Mouse (Mus musculus): ENCODE measurements around the gene Auts2. TPM values are rescaled to one million over a fixed set of nuclear protein-coding genes. Genes with fewer than 3 reads are reported as not detected.

Auts2 gene
- polyA plus RNA-seq, 1 experiment = 0.55 TPM

DNA sequence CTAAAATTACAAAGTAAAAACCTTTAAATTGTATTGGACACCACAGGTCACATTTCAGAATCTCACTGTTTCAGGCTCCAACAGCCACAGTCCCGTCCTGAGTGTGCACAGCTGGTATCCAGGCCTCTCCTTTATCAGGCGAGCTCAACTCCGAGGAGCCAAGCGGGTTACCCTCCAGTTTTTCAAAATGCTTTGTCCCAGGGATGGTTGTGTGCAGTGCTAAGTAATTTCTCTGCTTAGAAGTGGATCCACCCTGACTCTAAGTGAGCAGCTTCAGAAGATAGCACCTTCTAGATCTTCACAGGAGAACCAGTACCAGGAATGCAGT lies 381.0 kb downstream of the Auts2 start:
- H3K4me1 ChIP-seq (ENCODE audit: control insufficient read depth, insufficient read depth, low read length) = no peaks in the 10 kb centered on the region
- TF ChIP-seq POLR2A (IDR thresholded peaks at IDR 0.05; ENCODE audit: borderline replicate concordance, low read depth, low read length) (no peak), CTCF (IDR thresholded peaks at IDR 0.05; ENCODE audit: low read depth, low read length) (no peak)
- H3K27ac ChIP-seq (ENCODE audit: insufficient read depth, low read depth, low read length) = no peak overlapping the region
- no peak overlapping the region for H3K4me3 ChIP-seq (ENCODE audit: insufficient read depth, low read length)

DNA sequence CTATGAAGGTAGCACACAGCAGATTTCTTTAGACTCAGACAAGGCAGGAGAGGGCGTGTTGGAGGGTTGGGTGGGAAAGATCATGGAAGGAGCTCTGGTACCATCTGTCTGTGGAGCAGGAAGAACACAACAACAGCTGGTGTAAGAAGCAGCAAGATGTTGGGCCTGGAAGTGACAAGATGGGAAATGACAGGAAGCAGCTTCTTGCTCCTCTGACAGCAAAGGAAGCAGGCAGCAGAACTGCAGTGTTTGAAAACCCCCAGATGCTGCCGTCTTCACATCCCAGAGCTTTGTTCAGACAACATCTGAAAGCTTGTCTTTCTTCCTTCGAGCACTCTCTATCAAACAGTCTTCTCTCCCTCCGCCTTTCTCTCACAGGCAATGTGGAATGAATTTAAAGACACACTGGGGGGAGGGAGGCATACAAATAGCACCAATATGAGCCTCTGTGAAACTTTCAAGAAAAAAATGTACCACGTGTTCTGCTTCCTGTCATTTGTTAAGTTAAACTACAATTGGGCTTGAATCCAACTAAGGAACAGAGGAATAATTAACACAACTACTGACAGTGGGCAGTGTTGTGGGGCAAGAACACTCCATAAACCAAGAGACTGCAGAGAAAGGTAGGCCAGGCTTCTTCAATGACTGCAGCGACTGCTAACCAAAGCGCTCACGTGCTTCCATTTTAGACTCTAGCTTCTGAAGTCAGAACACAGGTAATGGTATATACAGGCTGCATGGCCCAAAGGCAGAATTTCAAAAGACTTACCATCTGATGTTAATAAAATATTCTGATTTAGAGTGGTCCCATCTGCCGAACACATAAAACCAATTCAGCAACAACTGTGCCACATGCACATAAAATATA lies 381.6 kb downstream of the Auts2 start:
- TF ChIP-seq CTCF (IDR thresholded peaks at IDR 0.05; ENCODE audit: low read depth, low read length) (no peak), POLR2A (IDR thresholded peaks at IDR 0.05; ENCODE audit: borderline replicate concordance, low read depth, low read length) (no peak)
- no peak overlapping the region for H3K4me3 ChIP-seq (ENCODE audit: insufficient read depth, low read length)
- H3K27ac ChIP-seq (ENCODE audit: insufficient read depth, low read depth, low read length) = no peak overlapping the region
- no peaks in the 10 kb centered on the region for H3K4me1 ChIP-seq (ENCODE audit: control insufficient read depth, insufficient read depth, low read length)

DNA sequence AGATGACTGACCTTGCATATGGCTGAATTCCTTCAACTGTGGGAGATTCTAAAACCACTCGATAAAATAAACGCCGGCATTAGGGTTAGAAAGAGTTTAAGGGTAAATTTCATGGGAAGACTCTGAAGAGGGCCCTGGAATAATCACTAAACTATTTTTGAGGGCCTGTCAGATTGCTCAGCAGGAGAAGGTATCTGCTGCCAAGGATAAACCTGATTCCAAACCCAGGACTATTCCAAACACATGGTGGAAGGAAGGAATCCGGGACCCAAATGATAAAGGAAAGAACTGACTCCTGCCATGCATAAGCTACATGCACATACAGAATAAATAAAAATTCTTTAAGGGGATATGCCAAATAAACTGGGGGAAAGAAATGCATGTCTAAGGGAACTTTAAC lies 399.0 kb downstream of the Auts2 start:
- Histone ChIP-seq H3K27ac (ENCODE audit: insufficient read depth, low read depth, low read length) (no peak overlapping the region), H3K4me3 (ENCODE audit: insufficient read depth, low read length) (no peak overlapping the region), H3K4me1 (ENCODE audit: control insufficient read depth, insufficient read depth, low read length) (no peaks in the 10 kb centered on the region)
- no peak for TF ChIP-seq CTCF (IDR thresholded peaks at IDR 0.05; ENCODE audit: low read depth, low read length)
- no peak for TF ChIP-seq POLR2A (IDR thresholded peaks at IDR 0.05; ENCODE audit: borderline replicate concordance, low read depth, low read length)

DNA sequence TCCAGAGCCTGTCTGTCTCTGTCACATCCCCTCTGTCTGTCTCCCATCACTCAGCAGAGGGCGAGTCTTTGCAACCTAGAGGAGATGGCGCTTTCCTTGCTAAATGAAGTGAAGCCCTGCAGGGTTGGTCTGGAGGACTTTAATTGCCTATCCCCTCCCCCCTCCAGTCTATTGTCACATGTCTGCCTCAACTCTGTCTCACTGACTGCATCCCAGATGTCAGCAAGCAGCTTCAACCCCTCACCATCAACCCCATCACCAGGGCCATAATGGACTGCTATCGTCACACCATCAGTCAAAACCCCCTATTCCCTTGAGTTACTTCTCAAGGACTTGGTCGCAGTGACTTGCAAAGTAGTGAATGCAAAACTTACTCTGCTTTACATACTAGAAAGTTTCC lies 402.3 kb downstream of the Auts2 start:
- no peak for TF ChIP-seq CTCF (IDR thresholded peaks at IDR 0.05; ENCODE audit: low read depth, low read length)
- no peak for TF ChIP-seq POLR2A (IDR thresholded peaks at IDR 0.05; ENCODE audit: borderline replicate concordance, low read depth, low read length)
- Histone ChIP-seq H3K4me3 (ENCODE audit: insufficient read depth, low read length) (no peak overlapping the region), H3K4me1 (ENCODE audit: control insufficient read depth, insufficient read depth, low read length) (no peaks in the 10 kb centered on the region), H3K27ac (ENCODE audit: insufficient read depth, low read depth, low read length) (no peak overlapping the region)

DNA sequence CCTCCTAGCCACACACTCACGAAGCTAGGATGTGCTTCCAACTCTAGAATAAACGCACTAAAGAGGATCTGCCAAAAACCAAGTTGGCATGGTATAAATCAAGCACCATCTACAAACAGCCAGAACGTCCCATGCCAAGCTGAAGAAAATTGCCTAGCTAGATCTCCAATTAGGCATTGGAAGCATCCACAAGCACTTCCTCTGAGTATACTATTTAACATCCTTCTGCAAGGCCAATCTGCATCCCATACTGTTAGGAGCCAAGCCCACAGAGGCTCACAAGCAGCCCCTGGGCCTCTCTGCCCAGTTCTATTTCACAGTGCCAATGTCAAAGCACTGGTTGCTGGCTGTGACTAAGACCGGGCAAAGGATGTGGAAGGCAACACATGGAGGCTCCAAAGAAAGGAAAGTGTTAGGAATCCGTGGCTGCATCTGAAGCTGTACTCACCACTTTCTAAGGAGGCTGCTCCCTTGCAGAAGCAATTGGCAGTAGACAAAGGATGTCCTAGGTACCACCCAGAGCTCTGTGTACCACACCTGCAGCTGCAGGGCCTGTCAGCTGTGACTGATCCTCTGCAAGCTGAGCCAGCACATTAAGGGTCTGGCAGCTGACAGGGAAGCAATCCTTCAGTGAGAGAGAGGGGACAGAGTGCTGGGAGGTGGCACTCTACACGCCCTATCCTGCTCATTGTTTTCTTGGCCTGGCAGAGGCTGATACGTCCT lies 407.0 kb downstream of the Auts2 start:
- no peak overlapping the region for H3K4me3 ChIP-seq (ENCODE audit: insufficient read depth, low read length)

DNA sequence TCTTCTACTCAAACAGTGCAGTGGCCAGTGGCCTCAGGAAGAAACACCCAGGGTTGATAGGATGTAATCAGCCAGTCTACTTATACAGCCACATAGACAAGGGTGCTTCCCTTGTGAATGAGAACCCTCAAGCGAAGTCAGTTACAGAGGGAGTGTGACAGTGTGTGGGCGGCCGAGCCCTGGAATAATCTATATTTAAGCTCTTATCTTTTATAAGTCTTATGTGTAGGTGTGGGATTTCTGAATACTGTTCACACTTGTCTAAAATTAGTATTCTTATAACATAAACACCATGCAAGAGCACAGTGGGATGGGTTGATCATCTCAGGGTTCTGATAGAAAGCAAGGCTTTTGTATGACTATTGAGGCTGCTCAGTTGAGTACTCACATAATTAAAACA lies 411.2 kb downstream of the Auts2 start:
- Histone ChIP-seq H3K4me3 (ENCODE audit: insufficient read depth, low read length) (no peak overlapping the region), H3K4me1 (ENCODE audit: control insufficient read depth, insufficient read depth, low read length) (no peaks in the 10 kb centered on the region), H3K27ac (ENCODE audit: insufficient read depth, low read depth, low read length) (no peak overlapping the region)
- TF ChIP-seq POLR2A (IDR thresholded peaks at IDR 0.05; ENCODE audit: borderline replicate concordance, low read depth, low read length) (no peak), CTCF (IDR thresholded peaks at IDR 0.05; ENCODE audit: low read depth, low read length) (no peak)

More for the DNA sequence above, 407.0 kb downstream of the Auts2 start:
- Histone ChIP-seq H3K4me1 (ENCODE audit: control insufficient read depth, insufficient read depth, low read length) (no peaks in the 10 kb centered on the region), H3K27ac (ENCODE audit: insufficient read depth, low read depth, low read length) (no peak overlapping the region)
- no peak for TF ChIP-seq POLR2A (IDR thresholded peaks at IDR 0.05; ENCODE audit: borderline replicate concordance, low read depth, low read length)
- TF ChIP-seq CTCF (IDR thresholded peaks at IDR 0.05; ENCODE audit: low read depth, low read length) = no peak

DNA sequence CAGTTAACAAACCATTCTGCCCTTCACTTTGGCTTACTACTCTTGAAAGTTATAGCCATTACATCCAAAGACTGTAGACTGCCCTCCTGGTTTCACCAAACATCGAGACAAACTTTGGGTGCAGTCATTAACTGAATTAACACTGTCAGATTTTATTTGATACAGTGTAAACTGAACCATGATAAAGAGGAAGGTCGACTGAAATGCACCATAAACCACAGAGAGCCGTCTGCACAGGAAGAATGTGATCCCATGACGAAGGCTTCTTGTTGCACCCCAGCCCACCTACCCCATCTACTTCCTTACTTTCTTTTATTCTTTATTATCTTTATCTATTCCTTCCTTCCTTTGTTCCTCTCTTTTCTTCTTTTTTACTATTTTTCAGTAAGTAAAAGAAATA lies 412.6 kb downstream of the Auts2 start:
- no peak for TF ChIP-seq CTCF (IDR thresholded peaks at IDR 0.05; ENCODE audit: low read depth, low read length)
- TF ChIP-seq POLR2A (IDR thresholded peaks at IDR 0.05; ENCODE audit: borderline replicate concordance, low read depth, low read length) = no peak
- Histone ChIP-seq H3K27ac (ENCODE audit: insufficient read depth, low read depth, low read length) (no peak overlapping the region), H3K4me3 (ENCODE audit: insufficient read depth, low read length) (no peak overlapping the region), H3K4me1 (ENCODE audit: control insufficient read depth, insufficient read depth, low read length) (no peaks in the 10 kb centered on the region)

DNA sequence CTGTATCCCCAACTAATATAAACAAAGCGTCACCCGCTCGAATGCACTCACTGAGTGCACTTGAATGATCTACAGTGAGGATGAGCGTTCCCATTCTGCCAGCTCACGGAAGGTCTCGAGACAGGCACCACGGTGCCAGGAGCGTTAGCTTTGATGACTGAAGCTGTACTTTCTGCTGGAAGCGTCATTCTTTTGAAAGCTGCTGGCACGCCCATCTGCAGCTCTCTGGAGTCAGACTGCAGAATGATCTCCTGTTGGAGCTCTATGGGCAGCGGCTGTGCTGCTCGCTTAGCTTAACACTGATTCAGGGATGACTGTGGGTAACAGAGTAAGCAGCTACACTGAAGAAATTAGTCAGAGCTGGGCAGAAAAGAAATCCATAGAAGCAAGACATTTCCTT lies 416.5 kb downstream of the Auts2 start:
- no peak overlapping the region for H3K4me3 ChIP-seq (ENCODE audit: insufficient read depth, low read length)
- no peaks in the 10 kb centered on the region for H3K4me1 ChIP-seq (ENCODE audit: control insufficient read depth, insufficient read depth, low read length)
- TF ChIP-seq POLR2A (IDR thresholded peaks at IDR 0.05; ENCODE audit: borderline replicate concordance, low read depth, low read length) (no peak), CTCF (IDR thresholded peaks at IDR 0.05; ENCODE audit: low read depth, low read length) (no peak)
- no peak overlapping the region for H3K27ac ChIP-seq (ENCODE audit: insufficient read depth, low read depth, low read length)

DNA sequence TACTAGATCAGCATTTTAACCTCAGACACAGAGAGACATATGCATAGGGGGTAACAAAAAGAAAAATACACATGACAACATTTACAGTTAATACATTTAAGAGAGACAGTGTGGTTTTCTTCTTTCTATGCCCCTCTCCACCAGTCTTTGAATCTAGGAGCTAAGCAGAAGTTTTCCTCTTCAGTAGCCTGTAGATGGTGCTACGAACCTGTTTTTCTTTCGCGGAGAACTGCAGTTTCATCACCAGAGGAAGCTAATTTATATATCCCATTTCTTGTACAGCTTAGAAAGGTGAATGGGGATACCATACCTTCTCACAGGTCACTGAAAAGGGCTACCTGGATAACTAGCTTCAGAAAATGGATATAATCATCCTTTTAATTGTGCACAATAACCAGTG lies 427.5 kb downstream of the Auts2 start:
- H3K4me1 ChIP-seq (ENCODE audit: control insufficient read depth, insufficient read depth, low read length) = no peaks in the 10 kb centered on the region
- no peak overlapping the region for H3K27ac ChIP-seq (ENCODE audit: insufficient read depth, low read depth, low read length)
- H3K4me3 ChIP-seq (ENCODE audit: insufficient read depth, low read length) = no peak overlapping the region
- TF ChIP-seq CTCF (IDR thresholded peaks at IDR 0.05; ENCODE audit: low read depth, low read length) (no peak), POLR2A (IDR thresholded peaks at IDR 0.05; ENCODE audit: borderline replicate concordance, low read depth, low read length) (no peak)

All from bone marrow macrophage, adult 2 months (primary cell).